Mouse (Mus musculus): ENCODE measurements around the gene Hoxa5.

Hoxa5 gene

GRCm38 (mm10) chr6:52204050-52204752 is at the start of gene Hoxa5:
Hoxa5 (minus strand) TSS chr6:52204587.
- DNase-seq (ENCODE audit: low spot score), result peak; percentile 69

DNA sequence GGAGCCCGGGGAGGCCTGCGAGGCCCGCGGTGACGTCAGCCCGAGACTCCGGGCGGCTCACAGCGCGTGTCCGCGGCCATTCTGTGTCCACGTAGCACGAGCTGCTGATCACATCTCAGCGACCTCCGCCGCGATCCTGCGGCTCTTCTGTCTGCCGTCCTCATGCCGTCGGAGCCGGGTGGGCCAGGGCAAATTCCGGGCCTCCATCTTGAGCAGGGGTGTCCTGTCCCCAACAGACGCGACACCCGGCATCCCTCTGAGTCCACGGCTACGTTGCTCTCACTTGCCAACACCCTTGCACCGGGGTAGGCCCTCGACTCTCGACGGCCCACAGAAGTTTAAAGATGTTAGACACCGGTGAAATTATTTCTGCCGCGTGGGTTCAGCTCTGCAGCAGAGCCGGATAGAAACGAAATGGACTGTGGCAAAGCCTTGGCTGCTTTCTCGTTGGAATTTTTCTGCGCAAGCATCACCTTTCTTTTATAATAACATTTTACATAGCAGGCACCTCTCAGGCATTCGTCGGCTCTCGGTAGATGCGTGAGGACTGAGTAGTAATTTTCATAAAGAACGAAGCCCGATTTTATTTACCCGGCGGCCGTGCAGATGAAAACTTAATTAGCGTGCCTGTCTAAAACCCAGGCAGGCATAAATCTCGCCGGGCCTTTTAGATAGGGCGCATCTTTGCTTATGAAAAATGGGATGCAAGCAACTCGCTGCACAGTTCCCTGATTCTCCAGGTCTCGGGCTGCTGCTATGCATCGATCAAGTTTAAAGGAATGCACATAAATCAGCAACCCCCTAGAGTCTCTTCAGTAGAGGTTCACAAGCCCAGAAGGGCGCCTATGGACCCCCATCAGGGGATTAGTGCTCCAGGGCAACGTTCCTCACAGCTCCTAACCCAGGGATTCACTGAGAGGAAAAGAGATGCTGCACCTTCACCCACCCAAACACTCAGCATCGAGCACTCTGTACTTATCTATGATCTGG is 49.4 kb upstream of the Hoxa5 start:
- DNase-seq (ENCODE audit: low spot score), result no peak

DNA sequence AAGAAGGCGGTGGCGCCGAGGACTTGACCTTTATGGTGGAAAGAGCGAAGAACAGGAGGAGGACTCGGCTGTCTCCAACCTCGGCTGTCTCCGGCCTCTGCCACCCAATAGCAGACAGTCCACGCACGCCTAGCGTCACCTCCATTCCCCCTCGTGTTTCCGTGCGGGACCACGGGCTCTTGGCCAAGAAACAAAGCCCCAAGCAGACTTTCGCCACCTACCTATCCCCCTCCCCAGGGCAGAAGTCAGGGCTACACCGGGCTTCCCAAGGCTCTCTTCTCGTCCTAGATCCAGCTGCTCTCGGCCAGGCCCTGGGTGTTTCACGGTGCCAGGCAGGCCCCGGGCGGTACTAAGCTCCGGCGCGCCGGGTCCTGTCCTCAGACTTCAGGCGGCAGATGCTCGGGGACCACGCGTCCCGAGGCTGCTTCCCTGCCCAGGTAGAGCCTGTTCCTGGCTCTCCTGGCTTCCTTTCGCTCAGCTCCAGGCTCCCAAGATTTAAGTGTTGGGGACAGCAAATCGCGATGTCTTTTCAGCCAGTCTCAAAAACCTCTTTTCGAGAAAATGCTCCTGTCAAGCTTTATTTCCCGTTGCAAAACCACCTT is 48.5 kb upstream of the Hoxa5 start:
- DNase-seq (ENCODE audit: low spot score), result no peak

DNA sequence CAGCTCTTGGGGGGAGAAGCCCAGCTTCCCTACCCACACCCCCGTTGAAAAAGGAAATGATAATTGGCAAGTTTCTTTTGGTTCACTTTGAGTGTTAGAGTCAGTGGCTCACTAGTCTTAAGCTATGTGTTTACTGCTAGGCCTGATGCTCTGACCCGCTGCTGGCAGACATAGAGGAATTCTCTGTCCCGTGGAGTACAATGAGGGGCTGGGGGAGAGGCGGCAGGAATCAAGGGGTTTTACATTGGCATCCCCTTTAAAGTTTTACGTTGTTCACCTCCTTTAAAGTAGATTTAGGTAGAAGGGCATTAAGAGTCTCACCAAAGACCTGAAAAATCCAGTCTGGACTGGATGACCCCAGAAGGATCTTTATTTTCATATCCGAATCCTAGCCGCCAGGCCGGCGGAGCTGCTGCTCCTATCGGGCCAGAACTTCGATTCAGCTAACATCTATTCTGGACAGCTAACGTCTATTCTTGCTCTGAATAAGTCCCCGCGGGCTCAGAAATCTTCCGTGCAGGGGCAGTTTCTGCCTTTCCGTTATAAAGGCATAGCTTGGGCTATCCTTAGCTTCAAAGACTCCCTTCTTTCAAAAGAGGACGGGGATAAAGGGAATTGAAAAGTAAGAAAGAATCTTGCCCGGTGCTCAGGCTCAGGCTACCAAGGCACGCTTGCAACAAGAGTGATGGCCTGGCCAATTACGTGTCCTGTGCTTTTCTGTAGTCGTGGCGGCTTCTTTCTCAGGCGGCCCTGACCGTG is 47.8 kb upstream of the Hoxa5 start:
- DNase-seq (ENCODE audit: low spot score), result no peak

GRCm38 (mm10) chr6:52251177-52251879 is 46.9 kb upstream of the Hoxa5 start:
- no peak for DNase-seq (ENCODE audit: low spot score)

DNA sequence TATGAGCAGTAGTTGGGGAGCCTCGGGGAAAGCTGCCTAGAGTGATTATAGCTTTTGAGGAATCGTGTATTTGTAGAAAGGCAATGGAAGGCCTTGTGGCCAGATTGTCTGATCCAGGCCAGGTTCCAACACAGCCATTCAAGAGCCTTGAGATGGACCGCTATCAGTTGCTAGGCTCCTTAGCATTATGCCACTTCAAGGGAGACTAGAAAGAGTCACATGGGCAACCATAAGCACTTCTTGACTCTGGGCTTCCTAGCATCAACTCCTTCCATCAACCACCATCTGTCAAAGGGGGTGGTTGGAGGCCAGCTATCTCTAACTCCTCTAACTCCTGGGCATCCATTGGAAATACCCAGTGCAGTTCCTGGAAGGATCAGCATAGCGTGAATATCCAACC is 45.4 kb upstream of the Hoxa5 start:
- no peak for DNase-seq (ENCODE audit: low spot score)

GRCm38 (mm10) chr6:52249415-52249738 is 45.0 kb upstream of the Hoxa5 start:
- DNase-seq (ENCODE audit: low spot score), result no peak

DNA sequence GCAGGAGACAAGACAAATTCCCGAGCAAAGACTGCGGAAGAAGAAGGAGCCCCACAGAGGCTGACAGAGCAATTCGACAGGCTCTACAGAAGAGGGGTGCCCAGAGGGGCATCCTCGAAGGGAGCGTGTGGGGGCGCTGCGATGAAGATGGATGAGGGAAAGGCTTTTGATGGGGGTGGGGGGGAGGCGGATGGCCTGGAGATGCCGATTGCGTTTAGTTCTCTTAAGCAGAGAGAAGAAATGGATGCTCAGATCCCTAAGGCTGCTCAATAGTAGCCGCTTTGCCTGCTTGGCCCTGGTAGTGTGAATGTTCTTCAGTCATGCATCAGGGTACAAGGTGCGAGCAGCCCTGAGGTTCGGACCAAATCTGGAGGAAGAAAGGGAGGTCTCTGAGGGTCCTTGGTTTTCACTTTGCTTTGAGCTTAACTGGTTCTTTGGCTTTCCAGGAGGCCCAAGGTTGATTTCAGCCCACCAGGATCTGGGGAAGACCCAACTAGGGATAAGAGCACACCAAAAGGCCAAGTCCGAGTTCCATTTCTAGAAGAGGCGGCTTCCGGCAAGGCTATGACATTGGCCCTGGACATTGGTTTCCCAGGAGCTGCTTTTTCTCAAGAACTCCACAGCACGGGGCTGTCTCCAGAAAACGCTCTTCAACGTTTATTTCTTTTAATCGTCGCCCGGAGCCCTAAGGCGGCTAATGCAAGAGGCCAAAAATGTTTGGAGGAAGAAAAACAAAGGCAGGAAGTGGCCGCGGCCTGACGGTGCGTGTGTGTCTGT is 44.4 kb upstream of the Hoxa5 start:
- DNase-seq (ENCODE audit: low spot score), result no peak

GRCm38 (mm10) chr6:52247766-52248637 is 43.6 kb upstream of the Hoxa5 start:
- no peak for DNase-seq (ENCODE audit: low spot score)

DNA sequence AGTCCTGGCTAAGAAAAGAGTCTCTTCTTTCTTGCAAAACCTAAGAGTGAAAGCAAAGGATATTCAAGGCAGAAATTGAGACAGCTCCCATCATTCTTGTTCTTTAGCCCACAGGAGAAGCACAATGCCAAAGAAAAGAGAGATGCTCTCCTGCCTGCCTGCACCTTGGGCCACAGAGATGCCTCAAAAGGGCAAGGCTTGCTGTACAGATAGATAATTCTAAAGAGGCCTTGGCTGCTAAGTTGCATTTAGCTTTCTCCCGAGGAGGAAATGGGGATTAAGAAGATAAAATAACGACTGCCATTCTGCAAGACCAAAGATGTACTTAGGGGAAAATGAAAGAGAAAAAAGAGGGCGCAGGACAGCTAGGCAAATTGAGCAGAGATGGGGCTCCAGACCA is 42.5 kb upstream of the Hoxa5 start:
- no peak for DNase-seq (ENCODE audit: low spot score)

- DNase-seq (ENCODE audit: low spot score), result no peak
Measured at GRCm38 (mm10) chr6:52246403-52246803, 42.0 kb upstream of the Hoxa5 start.

DNA sequence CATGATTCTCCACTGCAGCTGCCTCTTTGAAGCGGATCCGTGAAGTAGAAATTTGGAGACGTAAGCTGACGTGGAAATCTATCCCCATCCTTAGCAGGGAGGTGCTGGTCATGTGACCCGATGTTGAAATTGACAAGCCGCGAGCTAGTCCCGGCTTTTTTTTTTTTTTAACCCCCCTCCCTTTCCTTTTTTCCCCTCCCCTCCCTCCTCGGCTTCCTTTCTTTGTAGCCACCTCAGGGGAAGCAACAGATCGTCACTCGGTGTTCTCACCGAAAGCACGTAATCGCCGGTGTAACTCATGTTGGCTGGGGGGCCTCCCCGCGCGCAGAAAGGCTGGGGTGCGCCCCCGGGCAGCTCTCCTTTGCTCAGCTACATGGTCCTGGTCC is 41.4 kb upstream of the Hoxa5 start, which contains the start of gene Hoxa11:
TSS of gene Hoxa11 (minus strand) at position 54 of the 386 bp plus-strand sequence.
- DNase-seq (ENCODE audit: low spot score), result no peak

DNA sequence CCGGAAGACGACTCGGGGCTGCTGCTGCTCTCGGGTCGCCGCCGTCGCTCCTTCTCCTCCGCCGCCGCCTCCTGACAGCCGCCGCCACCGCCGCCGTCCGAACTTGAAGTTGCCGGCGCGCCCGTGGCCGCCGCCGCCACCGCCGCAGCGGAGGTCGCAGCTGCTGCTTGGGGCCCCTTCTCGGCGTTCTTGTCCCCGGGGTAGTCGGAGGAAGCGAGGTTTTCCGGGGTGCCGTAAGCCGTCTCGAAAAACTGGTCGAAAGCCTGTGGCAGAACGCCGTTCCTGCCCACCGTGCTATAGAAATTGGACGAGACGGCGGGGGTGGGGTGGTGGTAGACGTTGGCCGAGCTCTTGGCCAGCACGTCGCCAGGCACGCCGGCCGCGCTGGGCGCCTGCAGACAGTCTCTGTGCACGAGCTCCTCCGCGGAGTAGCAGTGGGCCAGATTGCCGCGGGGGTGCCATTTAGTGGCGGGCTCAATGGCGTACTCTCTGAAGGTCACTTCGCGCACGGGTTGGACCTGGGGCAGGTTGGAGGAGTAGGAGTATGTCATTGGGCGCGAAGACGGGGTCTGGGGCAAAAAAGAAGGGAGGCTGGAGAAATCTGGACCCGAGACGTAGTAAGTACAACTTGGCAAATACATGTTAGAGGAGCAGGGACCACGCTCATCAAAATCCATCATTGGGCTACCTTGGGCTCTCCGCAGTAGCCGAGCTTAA is 40.8 kb upstream of the Hoxa5 start:
- no peak for DNase-seq (ENCODE audit: low spot score)

DNA sequence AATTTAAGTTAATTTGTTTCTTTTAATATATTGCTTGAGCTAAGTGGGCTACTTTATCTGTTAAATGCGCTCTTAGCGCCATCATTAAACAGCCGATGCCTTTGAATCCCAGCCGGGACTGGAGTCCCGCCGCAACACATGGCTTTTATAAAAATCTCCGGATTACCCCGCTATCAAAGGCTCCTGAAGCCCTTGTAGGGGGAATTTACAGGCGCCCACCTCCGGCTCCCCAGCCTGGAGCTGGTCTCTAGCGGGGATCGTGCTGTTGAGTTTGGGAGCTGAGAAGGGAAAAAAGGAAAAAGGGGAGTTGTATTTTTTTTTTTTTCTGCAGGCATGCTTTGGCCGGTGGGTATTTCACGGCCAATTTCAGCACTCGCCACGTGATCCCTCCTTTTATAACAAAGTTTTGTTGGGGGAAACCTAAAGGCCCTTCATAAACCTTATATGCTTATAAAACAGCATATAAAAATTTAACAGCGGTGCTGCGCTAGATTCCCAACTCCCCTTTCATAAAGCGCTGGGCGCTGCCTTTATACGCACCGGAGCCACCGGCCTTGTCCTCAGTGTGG is 40.2 kb upstream of the Hoxa5 start:
- no peak for DNase-seq (ENCODE audit: low spot score)

DNA sequence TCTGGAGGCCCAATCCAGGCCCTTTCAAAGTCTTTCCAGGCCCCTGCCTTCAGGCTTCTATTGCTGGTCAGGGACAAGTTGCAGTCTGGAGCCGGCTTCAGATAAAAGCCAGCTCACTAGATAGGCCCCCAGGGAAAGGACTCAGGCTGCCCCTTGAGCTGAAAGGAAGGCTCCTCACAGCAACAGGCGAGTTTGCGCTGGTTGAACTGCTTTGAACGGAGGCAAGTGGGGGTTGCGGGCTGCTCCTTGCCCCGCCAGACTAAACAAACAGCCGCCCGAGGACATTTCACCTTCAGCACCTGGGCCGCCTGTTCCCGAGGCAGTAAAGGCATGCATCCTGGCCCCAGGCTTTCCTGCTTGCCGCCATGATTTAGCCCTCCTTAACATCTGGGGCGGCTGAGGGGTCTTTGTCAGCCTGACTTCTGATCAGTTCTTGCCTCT is 39.3 kb upstream of the Hoxa5 start:
- no peak for DNase-seq (ENCODE audit: low spot score)

DNA sequence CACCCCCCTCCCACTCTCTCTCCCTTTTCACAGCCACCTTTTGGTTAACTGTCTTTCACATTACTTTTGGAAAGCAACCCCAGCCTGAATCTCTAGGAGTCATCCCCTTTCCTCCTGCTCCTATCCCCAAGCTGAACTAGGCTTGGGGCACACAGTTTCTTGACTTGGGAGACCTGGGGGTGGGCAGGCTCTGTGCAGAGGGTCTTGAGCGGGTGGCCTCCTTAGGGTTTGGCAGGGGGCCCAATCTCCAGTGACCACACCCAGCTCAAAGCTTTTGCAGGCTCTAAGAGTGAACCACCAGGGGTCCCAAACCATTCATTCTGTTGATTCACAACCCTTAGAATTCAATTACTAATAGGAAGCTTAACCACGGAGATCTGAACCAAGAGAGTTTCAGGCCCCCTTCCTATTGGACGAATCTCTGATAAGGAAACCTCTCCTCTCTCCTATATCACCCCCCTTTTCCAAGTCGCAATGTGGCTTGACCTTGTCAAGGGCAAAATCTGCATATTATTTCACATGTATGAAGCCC is 38.5 kb upstream of the Hoxa5 start:
- no peak for DNase-seq (ENCODE audit: low spot score)

DNA sequence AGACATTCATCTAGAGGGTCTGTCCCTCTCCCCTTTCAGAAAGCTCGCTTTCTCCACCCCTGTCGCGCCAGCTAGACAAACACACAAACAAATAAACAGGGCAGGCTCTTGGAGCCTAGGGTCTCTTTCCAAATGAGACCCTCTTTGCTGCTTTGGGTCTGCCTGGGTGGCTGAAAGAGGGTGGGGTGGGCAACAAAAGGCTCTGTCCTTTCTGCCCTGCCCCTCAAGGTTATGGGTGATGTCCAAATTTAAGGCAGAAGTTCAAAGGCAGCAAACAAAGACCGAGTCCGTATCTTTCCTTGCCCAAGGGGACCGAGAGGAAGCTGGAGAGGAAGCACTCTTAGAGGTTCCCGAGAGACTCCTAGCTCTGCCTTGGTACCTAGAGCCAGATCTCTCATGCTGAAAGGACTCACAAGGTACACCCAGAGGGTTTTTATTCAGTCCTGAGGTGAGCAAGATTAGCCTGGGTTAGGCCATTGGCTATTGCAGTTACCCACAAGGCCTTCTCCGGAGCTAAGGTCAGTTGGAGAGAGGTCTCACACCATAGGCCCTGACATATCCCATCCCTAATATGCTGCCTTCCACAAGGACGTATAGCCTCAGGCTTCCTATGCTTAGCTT is 36.7 kb upstream of the Hoxa5 start:
- no peak for DNase-seq (ENCODE audit: low spot score)

Measured in testis, postnatal 14 days (tissue).